Mouse (Mus musculus) liver, postnatal 0 days (tissue): ENCODE results near the gene Tmem238l.

Experiments
- CTCF ChIP-seq: sonication (generic); IDR thresholded peaks from 2 replicates; pipeline ENCODE4 v1.5.1; 2016; ENCODE audit warnings: antibody characterized with exemption, low read depth
- EP300 ChIP-seq: IDR thresholded peaks from 2 replicates; pipeline ENCODE4 v1.6.1; 2016; ENCODE audit warnings: antibody characterized with exemption, low read depth, mild to moderate bottlenecking

DNA sequence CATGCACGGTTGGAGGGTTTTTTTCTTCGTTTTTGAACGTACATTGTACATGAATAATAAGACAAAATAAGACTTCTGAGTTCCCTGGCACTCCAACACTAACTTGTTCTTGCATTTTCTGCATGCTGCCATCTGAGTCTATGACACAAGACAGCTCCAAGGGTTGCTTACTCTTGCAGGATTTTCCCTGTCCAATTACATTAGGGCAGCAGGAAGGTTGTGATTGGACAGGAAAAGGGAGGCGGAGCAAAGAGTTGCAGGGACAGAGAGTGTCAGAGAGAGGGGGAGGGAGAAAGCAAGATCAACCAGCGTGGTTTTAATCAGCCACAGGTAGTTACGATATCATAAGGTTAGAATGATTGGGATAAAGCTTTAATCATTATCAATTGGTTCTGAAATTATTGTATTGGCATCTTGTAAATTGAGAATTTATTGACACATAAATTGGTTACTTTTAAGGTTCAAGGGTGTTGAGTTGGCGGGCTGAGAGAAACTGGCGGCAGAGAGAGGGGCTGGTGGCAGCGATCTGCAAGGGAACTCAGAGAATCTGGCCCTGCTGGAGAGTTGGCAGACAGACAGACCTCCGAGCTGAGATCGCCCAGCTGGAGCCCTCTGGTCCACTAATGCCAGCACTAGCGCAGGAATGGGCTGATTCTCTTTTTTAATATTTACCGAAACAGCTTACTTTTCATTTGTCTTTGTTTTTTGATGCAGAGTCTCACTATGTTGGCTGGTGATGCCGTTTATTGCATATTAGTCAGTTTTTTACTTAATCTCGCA is 25.1 kb downstream of the Tmem238l start:
- TF ChIP-seq EP300 (no peak), CTCF (no peak)
